Mouse (Mus musculus) CH12.LX (cell line): ENCODE results near the gene Myl7. TPM values are rescaled to one million over a fixed set of nuclear protein-coding genes. Genes with fewer than 3 reads are reported as not detected.

ENCODE experiments used
- DNase-seq: peaks from one replicate; pipeline ENCODE4 v3.0.0-alpha.2; 2013; ENCODE audit errors: extremely low read depth
- H3K27ac ChIP-seq: 2 replicates; pipeline ENCODE4 v1.5.1; 2012; ENCODE audit warnings: low read depth, mild to moderate bottlenecking, control low read depth, moderate library complexity; ENCODE audit not compliant: insufficient read depth
- H3K27me3 ChIP-seq: replicated peaks from 2 replicates; pipeline ENCODE3; 2012; ENCODE audit warnings: inconsistent platforms
- H3K36me3 ChIP-seq, 2 experiments: replicated peaks in 1 of 2; 2 replicates each; pipeline versions ENCODE3 to v1.6.1; 2012; ENCODE audit warnings: inconsistent platforms in 1 of 2, low read length in 1 of 2, mild to moderate bottlenecking in 1 of 2, mixed read lengths in 1 of 2, moderate library complexity in 1 of 2; ENCODE audit not compliant: control insufficient read depth in 1 of 2, insufficient read depth in 1 of 2
- H3K4me1 ChIP-seq, 2 experiments: 2 replicates each; pipeline ENCODE4 v1.6.1; 2012; ENCODE audit warnings: inconsistent platforms in 1 of 2, moderate library complexity in 1 of 2; ENCODE audit not compliant: insufficient read depth in 2 of 2, control insufficient read depth in 1 of 2
- H3K4me2 ChIP-seq: 2 replicates; pipeline ENCODE4 v1.6.1; 2012; ENCODE audit warnings: low read depth, mild to moderate bottlenecking, control low read depth; ENCODE audit not compliant: poor library complexity, insufficient read depth, severe bottlenecking
- H3K4me3 ChIP-seq, 3 experiments: fragments of 150-350 bp in 1 of 3; sonication (generic) in 1 of 3; replicated peaks in 1 of 3; 2 replicates each; pipeline versions ENCODE3 to v1.5.1; 2011 to 2012; ENCODE audit warnings: low read depth in 2 of 3, low read length in 2 of 3, mild to moderate bottlenecking in 2 of 3, moderate library complexity in 2 of 3, control low read depth in 1 of 3, improper control_type of control experiment in 1 of 3, inconsistent platforms in 1 of 3, mixed read lengths in 1 of 3; ENCODE audit not compliant: poor library complexity in 1 of 3
- H3K79me2 ChIP-seq: replicated peaks from 2 replicates; pipeline ENCODE4 v1.6.1; 2012; ENCODE audit warnings: mild to moderate bottlenecking, moderate library complexity; ENCODE audit not compliant: control insufficient read depth, poor library complexity, insufficient read depth, severe bottlenecking; ENCODE audit errors: extremely low read depth
- H3K9ac ChIP-seq: 2 replicates; pipeline ENCODE4 v1.6.1; 2012; ENCODE audit warnings: low read depth, mild to moderate bottlenecking, control low read depth, moderate library complexity; ENCODE audit not compliant: insufficient read depth
- H3K9me3 ChIP-seq: replicated peaks from 2 replicates; pipeline ENCODE3; 2012; ENCODE audit warnings: low read length, inconsistent platforms, mixed read lengths
- CHD2 ChIP-seq: IDR thresholded peaks from 2 replicates; pipeline ENCODE4 v1.6.1; 2011; ENCODE audit warnings: low read length, improper control_type of control experiment
- ELF1 ChIP-seq: IDR thresholded peaks from 2 replicates; pipeline ENCODE4 v1.6.1; 2014; ENCODE audit warnings: low read depth, mild to moderate bottlenecking, inconsistent platforms, low read length, improper control_type of control experiment
- HCFC1 ChIP-seq: IDR thresholded peaks from 2 replicates; pipeline ENCODE4 v1.6.1; 2012; ENCODE audit warnings: low read depth, mild to moderate bottlenecking, inconsistent platforms, low read length, improper control_type of control experiment
- IRF4 ChIP-seq: IDR thresholded peaks from 2 replicates; pipeline ENCODE4 v1.6.1; 2014; ENCODE audit warnings: low read depth, mild to moderate bottlenecking, inconsistent platforms, low read length, improper control_type of control experiment
- JUND ChIP-seq: conservative IDR thresholded peaks from 2 replicates; pipeline ENCODE4 v1.6.1; 2011; ENCODE audit warnings: low read depth, low read length, improper control_type of control experiment
- MAFK ChIP-seq: IDR thresholded peaks from 2 replicates; pipeline ENCODE4 v1.6.1; 2011; ENCODE audit warnings: low read length, improper control_type of control experiment; ENCODE audit not compliant: insufficient replicate concordance
- MAZ ChIP-seq: IDR thresholded peaks from 2 replicates; pipeline ENCODE4 v1.6.1; 2012; ENCODE audit warnings: low read depth, mild to moderate bottlenecking, inconsistent platforms, low read length, improper control_type of control experiment, moderate library complexity
- MXI1 ChIP-seq: IDR thresholded peaks from 2 replicates; pipeline ENCODE4 v1.6.1; 2011; ENCODE audit warnings: mild to moderate bottlenecking, low read depth, low read length, improper control_type of control experiment
- NRF1 ChIP-seq: IDR thresholded peaks from 2 replicates; pipeline ENCODE4 v1.6.1; 2014; ENCODE audit warnings: low read depth, mild to moderate bottlenecking, inconsistent platforms, low read length, improper control_type of control experiment, moderate library complexity
- PAX5 ChIP-seq: IDR thresholded peaks from 2 replicates; pipeline ENCODE4 v1.6.1; 2012; ENCODE audit warnings: low read length, inconsistent platforms, mixed read lengths
- POLR2A ChIP-seq: IDR thresholded peaks from 2 replicates; pipeline ENCODE4 v1.6.1; 2011; ENCODE audit warnings: low read depth, mild to moderate bottlenecking, improper control_type of control experiment, low read length
- RAD21 ChIP-seq: IDR thresholded peaks from 2 replicates; pipeline ENCODE4 v1.6.1; 2011; ENCODE audit warnings: low read depth, mild to moderate bottlenecking, low read length, improper control_type of control experiment, moderate library complexity
- SIN3A ChIP-seq: IDR thresholded peaks from 2 replicates; pipeline ENCODE4 v1.6.1; 2012; ENCODE audit warnings: low read length, improper control_type of control experiment, inconsistent platforms
- SMC3 ChIP-seq: IDR thresholded peaks from 2 replicates; pipeline ENCODE4 v1.6.1; 2011; ENCODE audit warnings: low read depth, low read length, improper control_type of control experiment
- ZKSCAN1 ChIP-seq: IDR thresholded peaks from 2 replicates; pipeline ENCODE4 v1.6.1; 2012; ENCODE audit warnings: low read depth, inconsistent platforms, low read length, improper control_type of control experiment, borderline replicate concordance
- ZMIZ1 ChIP-seq: IDR thresholded peaks from 2 replicates; pipeline ENCODE4 v1.6.1; 2012; ENCODE audit warnings: low read depth, mild to moderate bottlenecking, inconsistent platforms, low read length, improper control_type of control experiment
- dilution Hi-C: fragments of 300-500 bp; cut with MboI; formaldehyde crosslinking; loops from 2 replicates; pipeline ENCODE4 v1.14.3; 2020; ENCODE audit warnings: low sequenced_read_pairs; ENCODE audit not compliant: extremely low pct_unique_long_range_greater_than_20kb, extremely low pct_ligation_motif_present
- in situ Hi-C: fragments of 300-500 bp; cut with MboI; formaldehyde crosslinking; loops from 3 replicates; pipeline ENCODE4 v1.14.3; 2019; ENCODE audit warnings: low sequenced_read_pairs, low pct_ligation_motif_present, low pct_unique_long_range_greater_than_20kb, mixed read lengths
- polyA plus RNA-seq: library from polyadenylated mRNA; unstranded; fragments of >175 nt; gene quantifications from 2 replicates; pipeline ENCODE4 v1.2.1, GENCODE M21; 2012; ENCODE audit warnings: low read depth; ENCODE audit not compliant: insufficient read length
- total RNA-seq, 2 experiments: library from RNA; depleted of rRNA; stranded (reverse); fragments of 300-350 nt in 1 of 2; fragments of >200 nt in 1 of 2; gene quantifications; 2 replicates each; pipeline ENCODE4 v1.2.3; 2012 to 2014

Myl7 gene
- total and polyA plus RNA-seq, 3 experiments, result 0.42 TPM; not detected in 2

DNA sequence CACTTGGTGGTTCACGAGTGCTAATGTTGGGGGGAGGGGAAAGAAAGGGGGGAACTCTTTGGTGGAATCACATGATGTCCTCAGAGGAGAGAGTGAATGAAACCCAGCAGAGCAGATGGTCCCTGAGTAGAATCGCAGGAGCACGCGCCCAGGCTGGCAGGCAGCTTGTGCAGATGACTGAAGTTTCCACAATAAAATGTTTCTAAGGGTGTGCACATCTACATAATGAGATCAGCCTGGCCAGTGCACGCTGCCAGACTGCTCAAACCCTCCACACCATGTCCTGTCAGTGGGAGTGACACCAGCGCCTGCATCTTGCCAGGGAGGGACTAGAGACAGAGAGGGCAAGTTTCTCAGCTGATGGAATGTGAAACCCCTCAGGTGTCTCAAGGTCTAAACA is 49.8 kb downstream of the Myl7 start:
- Histone ChIP-seq H3K9ac (no peak overlapping the region), H3K36me3 (no peaks in the 10 kb centered on the region), H3K4me3 (no peak overlapping the region), H3K27me3 (peaks cover 27% of the 10 kb centered on the region), H3K27ac (no peak overlapping the region), H3K9me3 (peaks cover 35% of the 10 kb centered on the region), H3K4me1 (peaks cover 0 to 2% of the 10 kb centered on the region in 2 experiments; a peak in 2 of 4 replicates), H3K4me2 (no peak overlapping the region), H3K79me2 (no peaks in the 10 kb centered on the region)
- DNase-seq, result no peak
- TF ChIP-seq ZMIZ1, result no peak
- TF ChIP-seq SMC3, result no peak
- TF ChIP-seq RAD21, result no peak
- TF ChIP-seq JUND, result no peak
- no peak for TF ChIP-seq SIN3A
- no peak for TF ChIP-seq POLR2A
- no peak for TF ChIP-seq MAZ
- no peak for TF ChIP-seq NRF1
- TF ChIP-seq ZKSCAN1, result no peak
- no peak for TF ChIP-seq ELF1
- no peak for TF ChIP-seq MAFK
- no peak for TF ChIP-seq HCFC1
- in situ Hi-C loops, result no loop called here
- dilution Hi-C loops, result no loop called here

DNA sequence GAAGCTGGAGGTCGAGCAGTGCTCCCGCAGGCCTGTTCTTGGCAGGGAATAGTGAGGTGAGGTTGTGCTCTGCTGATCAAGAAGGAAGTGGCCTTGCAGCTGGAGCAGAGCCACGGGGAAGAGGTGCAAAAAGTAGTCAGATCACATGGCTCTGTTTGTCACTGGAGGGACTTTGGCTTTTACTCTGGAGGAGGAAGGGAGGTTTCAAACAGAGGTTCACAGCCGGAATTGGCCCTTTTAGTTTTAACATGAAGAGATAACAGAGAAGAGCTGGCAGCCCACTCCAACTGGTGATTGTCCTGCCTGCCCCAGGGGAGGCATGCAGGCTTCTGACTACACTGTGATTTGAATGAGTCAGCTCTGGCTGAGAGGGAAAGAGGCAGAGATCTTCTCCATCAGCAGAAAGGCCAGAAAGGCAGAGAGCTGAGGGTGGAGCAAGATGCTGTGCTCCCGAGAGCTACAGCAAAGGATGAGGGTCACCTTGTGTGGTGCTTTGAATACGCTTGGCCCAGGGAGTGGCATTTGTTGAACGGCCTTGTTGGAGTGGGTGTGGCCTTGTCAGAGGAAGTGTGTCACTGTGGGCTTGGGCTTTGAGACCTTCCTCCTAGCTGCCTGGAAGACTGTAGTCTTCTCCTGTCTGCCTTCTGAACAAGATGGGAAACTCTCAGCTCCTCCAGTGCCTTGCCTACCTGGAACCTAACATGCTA is 51.8 kb downstream of the Myl7 start:
- no peaks in the 10 kb centered on the region for H3K36me3 ChIP-seq

More for the DNA sequence above, 51.8 kb downstream of the Myl7 start:
- TF ChIP-seq IRF4 (no peak), HCFC1 (no peak), MAFK (no peak), PAX5 (no peak), MXI1 (no peak), CHD2 (no peak), ELF1 (no peak)
- TF ChIP-seq, all 38 proteins: peak for 0
- Histone ChIP-seq H3K27ac (no peak overlapping the region), H3K9me3 (peaks cover 46% of the 10 kb centered on the region), H3K4me3 (no peak overlapping the region), H3K27me3 (peaks cover 27% of the 10 kb centered on the region), H3K4me1 (peaks cover 0 to 2% of the 10 kb centered on the region in 2 experiments; a peak in 2 of 4 replicates), H3K9ac (no peak overlapping the region), H3K4me2 (no peak overlapping the region), H3K79me2 (no peaks in the 10 kb centered on the region)
- DNase-seq, result no peak
- dilution Hi-C loops, result no loop called here
- in situ Hi-C loops, result no loop called here

Other genes starting within 250 kb of the Myl7 start
- gene Mrps24, start 183.1 kb downstream of the Myl7 start, total RNA-seq (2012; rRNA removed), result 107 and 109 TPM in 2 replicates
- gene Mrps24, start 183.1 kb downstream of the Myl7 start, total RNA-seq (2014; rRNA removed), result 70.9 and 73.8 TPM in 2 replicates
- gene Mrps24, start 183.1 kb downstream of the Myl7 start, polyA plus RNA-seq, result 90.8 and 95.1 TPM in 2 replicates
- 13.1 and 13.3 TPM in 2 replicates for gene Urgcp, start 136.4 kb downstream of the Myl7 start, total RNA-seq (2012; rRNA removed)
- 11.7 and 12.2 TPM in 2 replicates for gene Urgcp, start 136.4 kb downstream of the Myl7 start, total RNA-seq (2014; rRNA removed)
- gene Urgcp, start 136.4 kb downstream of the Myl7 start, polyA plus RNA-seq, result 11.7 and 13.1 TPM in 2 replicates
- 76.2 and 77.3 TPM in 2 replicates for gene Dbnl, start 110.3 kb downstream of the Myl7 start, total RNA-seq (2012; rRNA removed)
- gene Dbnl, start 110.3 kb downstream of the Myl7 start, total RNA-seq (2014; rRNA removed), result 67.5 and 70.3 TPM in 2 replicates
- gene Dbnl, start 110.3 kb downstream of the Myl7 start, polyA plus RNA-seq, result 124 and 133 TPM in 2 replicates
- 0.46 and 0.64 TPM in 2 replicates for gene Pgam2, start 95.0 kb downstream of the Myl7 start, total RNA-seq (2012; rRNA removed)
- gene Pgam2, start 95.0 kb downstream of the Myl7 start, total RNA-seq (2014; rRNA removed), result not detected in 2 replicates
- 2.5 and 3.6 TPM in 2 replicates for gene Pgam2, start 95.0 kb downstream of the Myl7 start, polyA plus RNA-seq
- 7.7 and 9.7 TPM in 2 replicates for gene Polm, start 60.8 kb downstream of the Myl7 start, total RNA-seq (2012; rRNA removed)
- 1.00 and 1.9 TPM in 2 replicates for gene Polm, start 60.8 kb downstream of the Myl7 start, total RNA-seq (2014; rRNA removed)
- 4.1 TPM in 2 replicates for gene Polm, start 60.8 kb downstream of the Myl7 start, polyA plus RNA-seq
- gene Aebp1, start 36.8 kb downstream of the Myl7 start, total RNA-seq (2012; rRNA removed), result 0.17 and 0.34 TPM in 2 replicates
- not detected in 2 replicates for gene Aebp1, start 36.8 kb downstream of the Myl7 start, total RNA-seq (2014; rRNA removed)
- gene Aebp1, start 36.8 kb downstream of the Myl7 start, polyA plus RNA-seq, result 0.87 and 1.4 TPM in 2 replicates
- 285 and 330 TPM in 2 replicates for gene Pold2, start 20.5 kb downstream of the Myl7 start, total RNA-seq (2012; rRNA removed)
- gene Pold2, start 20.5 kb downstream of the Myl7 start, total RNA-seq (2014; rRNA removed), result 120 and 136 TPM in 2 replicates
- 205 and 218 TPM in 2 replicates for gene Pold2, start 20.5 kb downstream of the Myl7 start, polyA plus RNA-seq
- gene Gck, start 51.3 kb upstream of the Myl7 start, total RNA-seq (2012; rRNA removed), result 0.63 and 0.68 TPM in 2 replicates
- 1.0 and 1.2 TPM in 2 replicates for gene Gck, start 51.3 kb upstream of the Myl7 start, total RNA-seq (2014; rRNA removed)
- gene Gck, start 51.3 kb upstream of the Myl7 start, polyA plus RNA-seq, result 1.4 and 2.3 TPM in 2 replicates
- gene Ykt6, start 56.9 kb upstream of the Myl7 start, total RNA-seq (2012; rRNA removed), result 79.8 and 103 TPM in 2 replicates
- gene Ykt6, start 56.9 kb upstream of the Myl7 start, total RNA-seq (2014; rRNA removed), result 95.1 and 95.8 TPM in 2 replicates
- gene Ykt6, start 56.9 kb upstream of the Myl7 start, polyA plus RNA-seq, result 117 and 121 TPM in 2 replicates
- 0.08 and 0.50 TPM in 2 replicates for gene Camk2b, start 167.6 kb upstream of the Myl7 start, total RNA-seq (2012; rRNA removed)
- 0.11 and 0.19 TPM in 2 replicates for gene Camk2b, start 167.6 kb upstream of the Myl7 start, total RNA-seq (2014; rRNA removed)
- 0.25 and 0.26 TPM in 2 replicates for gene Camk2b, start 167.6 kb upstream of the Myl7 start, polyA plus RNA-seq